Mouse (Mus musculus) neural tube, embryonic 11.5 days (tissue): ENCODE results near the gene Ryr2. TPM values are rescaled to one million over a fixed set of nuclear protein-coding genes. Genes with fewer than 3 reads are reported as not detected.
A peak's percentile ranks its signal among the peaks of the same experiment; 100 is the strongest.

Experiments
- ATAC-seq: fragments of 200-750 bp; cut with Nextera tagmentation; 2 replicates; pipeline ENCODE4 v1.8.0; 2017; ENCODE audit warnings: moderate number of reproducible peaks, mild to moderate bottlenecking, moderate TSS enrichment, moderate library complexity; ENCODE audit not compliant: insufficient read depth, low FRiP score, low TSS enrichment
- DNase-seq: peaks from one replicate; pipeline ENCODE4 v3.0.0-alpha.2; 2015; ENCODE audit warnings: low spot score
- H3K27ac ChIP-seq: fragments of 300-500 bp; sonication (generic); 2 replicates; pipeline ENCODE4 v1.5.1; 2014; ENCODE audit warnings: low read depth, mild to moderate bottlenecking, low read length
- H3K27me3 ChIP-seq: fragments of 300-500 bp; sonication (generic); 2 replicates; pipeline ENCODE4 v1.6.1; 2014; ENCODE audit warnings: mild to moderate bottlenecking, low read length, mixed read lengths; ENCODE audit not compliant: control insufficient read depth, insufficient read depth
- H3K36me3 ChIP-seq: fragments of 300-500 bp; sonication (generic); 2 replicates; pipeline ENCODE4 v1.6.1; 2014; ENCODE audit warnings: mild to moderate bottlenecking, low read length, moderate library complexity, mixed read lengths; ENCODE audit not compliant: control insufficient read depth, insufficient read depth
- H3K4me1 ChIP-seq: fragments of 300-500 bp; sonication (generic); 2 replicates; pipeline ENCODE4 v1.6.1; 2014; ENCODE audit warnings: low read length, mixed read lengths; ENCODE audit not compliant: control insufficient read depth, insufficient read depth
- H3K4me2 ChIP-seq: fragments of 300-500 bp; sonication (generic); 2 replicates; pipeline ENCODE4 v1.6.1; 2014; ENCODE audit warnings: low read depth, mild to moderate bottlenecking, moderate library complexity
- H3K4me3 ChIP-seq: fragments of 300-500 bp; sonication (generic); 2 replicates; pipeline ENCODE4 v1.5.1; 2014; ENCODE audit warnings: low read depth, low read length
- H3K9ac ChIP-seq: fragments of 300-500 bp; sonication (generic); 2 replicates; pipeline ENCODE4 v1.6.1; 2014; ENCODE audit warnings: mild to moderate bottlenecking, low read length
- H3K9me3 ChIP-seq: fragments of 300-500 bp; sonication (generic); 2 replicates; pipeline ENCODE4 v1.6.1; 2016; ENCODE audit warnings: low read length; ENCODE audit not compliant: control insufficient read depth
- WGBS: fragments of 180-500 bp; shearing (Covaris S2); extraction: QIAGEN DNeasy Blood & Tissue Kit; methylation state at CpG from one replicate; pipeline ENCODE4 v1.1.7; 2014; 5-methylcytosine and 5-hydroxymethylcytosine counted together
- polyA plus RNA-seq: library from polyadenylated mRNA; unstranded; fragments of >200 nt; fragmentation: Nextera tagmentation; extraction: Ambion mirVana; gene quantifications from 2 replicates; pipeline ENCODE4 v1.2.1, GENCODE M21; 2014

The Ryr2 gene
- polyA plus RNA-seq, 1 experiment from 2014 or later: 0.34 TPM

DNA sequence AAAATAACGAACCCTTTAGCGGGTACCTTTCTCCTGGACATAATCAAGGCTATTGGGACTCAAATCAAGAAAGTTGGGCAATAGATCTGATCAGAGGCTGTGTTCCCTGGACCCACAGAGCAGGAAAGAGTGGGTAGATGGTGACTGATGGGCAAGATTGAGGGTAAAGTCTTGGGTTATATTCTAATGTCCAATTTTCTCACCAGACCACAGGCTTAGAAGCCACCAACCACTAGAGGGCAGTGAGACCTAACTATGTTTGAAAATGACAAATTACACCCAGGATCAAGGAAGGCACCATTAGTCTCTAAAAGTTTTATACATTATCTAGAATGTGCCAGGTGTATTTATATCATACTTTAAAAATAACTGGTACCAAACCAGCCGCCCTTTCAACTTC, 343.6 kb downstream of the Ryr2 start:
- no peaks in the 10 kb centered on the region for H3K36me3 ChIP-seq
- no peak overlapping the region for H3K4me3 ChIP-seq
- peak; percentile 24 for DNase-seq
- H3K27me3 ChIP-seq: no peaks in the 10 kb centered on the region
- WGBS: 89% methylated on average over 3 of the region's 3 CpGs
- no peaks in the 10 kb centered on the region for H3K9me3 ChIP-seq
- H3K9ac ChIP-seq: no peak overlapping the region
- no peaks in the 10 kb centered on the region for H3K4me1 ChIP-seq
- ATAC-seq: no peak
- H3K27ac ChIP-seq: no peak overlapping the region
- H3K4me2 ChIP-seq: no peak overlapping the region

DNA sequence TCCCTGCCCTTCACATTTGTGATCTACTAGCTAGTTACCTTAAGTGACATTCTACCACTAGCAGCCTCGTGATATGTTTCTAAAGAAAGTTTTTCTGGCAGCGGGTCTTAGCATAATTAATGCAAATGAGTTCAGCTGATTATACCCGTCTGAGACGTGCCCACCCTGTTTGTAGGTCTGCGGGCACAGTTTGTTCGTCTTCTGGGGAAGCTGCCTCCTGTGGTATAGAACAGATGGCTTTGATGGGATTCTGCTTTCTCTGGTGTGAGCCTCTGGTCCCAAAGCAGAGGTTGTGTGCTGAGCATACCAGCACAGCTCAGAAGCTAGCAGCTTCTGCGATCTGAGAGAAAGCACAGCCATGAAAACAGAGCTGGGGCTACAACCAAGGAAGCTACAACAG, 348.9 kb downstream of the Ryr2 start:
- 78% methylated on average over 7 of the region's 7 CpGs for WGBS
- Histone ChIP-seq H3K27me3 (no peaks in the 10 kb centered on the region), H3K9me3 (no peaks in the 10 kb centered on the region), H3K9ac (no peak overlapping the region), H3K4me2 (no peak overlapping the region), H3K36me3 (no peaks in the 10 kb centered on the region), H3K27ac (no peak overlapping the region), H3K4me3 (no peak overlapping the region), H3K4me1 (no peaks in the 10 kb centered on the region)
- ATAC-seq (no peak), DNase-seq (no peak)

GRCm38 (mm10) chr13:11745479-11745878, 361.3 kb downstream of the Ryr2 start:
- Histone ChIP-seq H3K4me1 (no peaks in the 10 kb centered on the region), H3K27ac (no peak overlapping the region), H3K9ac (no peak overlapping the region), H3K4me3 (no peak overlapping the region), H3K36me3 (no peaks in the 10 kb centered on the region), H3K27me3 (no peaks in the 10 kb centered on the region), H3K4me2 (no peak overlapping the region), H3K9me3 (no peaks in the 10 kb centered on the region)
- DNase-seq (no peak), ATAC-seq (no peak)
- 90% methylated on average over 9 of the region's 9 CpGs for WGBS

DNA sequence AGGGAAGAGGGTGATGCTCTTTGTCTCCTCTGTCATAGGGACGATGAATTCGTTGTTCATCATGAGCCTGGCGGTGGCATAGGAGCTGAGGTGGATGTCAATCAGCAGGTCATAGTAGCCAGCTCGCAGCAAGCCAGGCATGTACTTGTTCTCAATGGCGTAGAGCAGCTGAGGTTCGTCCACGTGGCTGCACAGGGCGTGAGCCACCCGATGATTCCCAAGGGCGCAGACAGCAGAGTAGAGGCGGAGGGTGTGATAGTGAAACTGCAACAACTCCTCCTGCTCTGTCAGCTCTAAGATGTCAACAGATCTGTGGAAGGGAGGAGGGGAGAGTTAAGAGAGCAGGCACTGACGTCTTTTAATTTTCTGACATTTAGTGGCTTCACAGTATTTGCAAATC, 368.5 kb downstream of the Ryr2 start:
- DNase-seq: no peak
- no peak overlapping the region for H3K9ac ChIP-seq
- no peaks in the 10 kb centered on the region for H3K9me3 ChIP-seq
- H3K4me1 ChIP-seq: no peaks in the 10 kb centered on the region
- H3K36me3 ChIP-seq: no peaks in the 10 kb centered on the region
- no peak overlapping the region for H3K4me2 ChIP-seq
- no peak overlapping the region for H3K27ac ChIP-seq
- H3K4me3 ChIP-seq: no peak overlapping the region
- no peak for ATAC-seq
- no peaks in the 10 kb centered on the region for H3K27me3 ChIP-seq
- WGBS: 92% methylated on average over 12 of the region's 12 CpGs

DNA sequence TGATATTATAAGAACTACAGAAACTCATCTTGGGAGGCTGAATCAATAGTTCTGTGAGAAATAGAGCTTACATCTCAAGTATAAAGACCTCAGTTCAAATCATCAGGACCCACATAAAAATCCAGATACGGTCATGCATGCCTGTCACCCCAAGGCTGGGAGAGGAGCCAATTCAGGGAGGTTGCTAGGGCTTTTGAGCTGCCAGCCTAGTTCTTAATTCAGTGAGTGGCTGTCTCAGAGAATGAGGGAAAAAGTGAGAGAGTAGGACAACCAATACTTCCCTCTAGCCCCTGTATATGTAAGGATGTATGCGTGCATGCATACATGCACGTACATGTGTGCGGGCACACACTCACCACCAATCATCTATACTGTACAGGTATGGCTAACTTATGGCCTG, 390.5 kb downstream of the Ryr2 start:
- Histone ChIP-seq H3K4me3 (no peak overlapping the region), H3K4me1 (no peaks in the 10 kb centered on the region), H3K27me3 (no peaks in the 10 kb centered on the region), H3K36me3 (no peaks in the 10 kb centered on the region), H3K9me3 (no peaks in the 10 kb centered on the region; the same call in 1 of the 2 replicates), H3K4me2 (no peak overlapping the region), H3K9ac (no peak overlapping the region), H3K27ac (no peak overlapping the region)
- 97% methylated on average over 4 of the region's 4 CpGs for WGBS
- no peak for ATAC-seq
- no peak for DNase-seq

DNA sequence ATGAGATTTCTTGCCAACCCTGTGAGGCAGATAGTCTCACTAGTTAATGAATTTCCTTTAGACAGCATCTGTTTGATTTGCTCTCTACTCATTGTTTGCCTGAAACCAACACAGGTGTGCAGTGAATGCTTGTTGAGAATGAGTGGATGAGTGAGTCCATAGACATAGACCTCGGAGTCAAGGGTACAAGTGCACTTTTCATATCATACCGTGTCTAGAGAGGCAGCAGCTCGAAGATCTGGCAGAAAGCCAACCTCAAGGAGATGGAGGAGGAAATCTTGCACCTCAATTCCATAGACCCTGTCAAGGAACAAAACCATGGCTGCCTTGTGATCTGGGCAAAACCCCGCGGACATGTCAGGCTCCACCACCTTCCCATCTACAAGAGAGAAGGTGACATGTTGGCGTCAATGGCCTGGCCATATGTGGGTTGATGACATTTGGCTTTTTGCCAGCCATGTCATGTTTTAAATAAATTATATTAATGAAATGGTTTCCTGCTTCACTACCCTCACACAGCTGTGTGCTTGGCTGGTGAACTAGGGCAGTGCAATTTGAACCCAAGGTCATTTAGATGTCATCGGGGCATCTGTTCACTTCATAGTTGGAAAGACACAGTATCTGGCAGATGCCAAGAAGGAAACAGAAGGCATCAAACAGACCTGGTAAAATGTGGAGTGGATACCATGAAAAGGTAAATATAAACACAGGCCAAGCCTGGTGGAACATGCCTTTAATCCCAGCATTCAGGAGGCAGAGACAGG, 396.9 kb downstream of the Ryr2 start:
- WGBS: 92% methylated on average over 7 of the region's 7 CpGs
- Histone ChIP-seq H3K9me3 (no peaks in the 10 kb centered on the region), H3K9ac (no peak overlapping the region), H3K36me3 (no peaks in the 10 kb centered on the region), H3K4me2 (no peak overlapping the region), H3K27ac (no peak overlapping the region), H3K27me3 (no peaks in the 10 kb centered on the region), H3K4me1 (no peaks in the 10 kb centered on the region), H3K4me3 (no peak overlapping the region)
- DNase-seq: no peak
- no peak for ATAC-seq

- no peaks in the 10 kb centered on the region for H3K27me3 ChIP-seq
- H3K9ac ChIP-seq: no peak overlapping the region
- DNase-seq (no peak), ATAC-seq (no peak)
- no peaks in the 10 kb centered on the region for H3K4me1 ChIP-seq
- H3K27ac ChIP-seq: no peak overlapping the region
- WGBS: 93% methylated on average over 3 of the region's 3 CpGs
- H3K4me3 ChIP-seq: no peak overlapping the region
- H3K36me3 ChIP-seq: no peaks in the 10 kb centered on the region
- H3K4me2 ChIP-seq: no peak overlapping the region
- no peaks in the 10 kb centered on the region for H3K9me3 ChIP-seq
These were observed 405.0 kb downstream of the Ryr2 start for GRCm38 (mm10) chr13:11701721-11702120.

DNA sequence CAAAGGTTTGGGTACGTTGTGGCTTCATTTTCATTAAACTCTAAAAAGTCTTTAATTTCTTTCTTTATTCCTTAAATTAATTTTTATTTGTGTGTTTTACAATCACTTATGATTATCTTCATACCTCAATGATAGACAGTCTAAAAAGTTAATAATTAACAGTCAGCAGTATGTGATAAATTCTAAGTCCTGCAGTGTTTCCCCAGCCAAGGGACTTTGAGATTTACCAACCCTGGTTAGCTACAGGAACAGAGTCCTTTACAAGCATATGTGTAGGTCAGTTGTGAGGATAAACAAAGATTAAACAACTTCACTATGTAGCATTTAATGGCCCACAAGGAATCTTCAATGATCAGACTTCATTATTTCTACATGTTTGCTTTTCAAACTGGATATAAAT, 410.2 kb downstream of the Ryr2 start:
- Histone ChIP-seq H3K4me2 (no peak overlapping the region), H3K36me3 (no peaks in the 10 kb centered on the region), H3K9ac (no peak overlapping the region), H3K27ac (no peak overlapping the region), H3K27me3 (no peaks in the 10 kb centered on the region), H3K4me1 (no peaks in the 10 kb centered on the region), H3K4me3 (no peak overlapping the region), H3K9me3 (no peaks in the 10 kb centered on the region)
- ATAC-seq (no peak), DNase-seq (no peak)
- WGBS: 82% methylated on average over 1 of the region's 1 CpGs

GRCm38 (mm10) chr13:11681802-11682201, 424.9 kb downstream of the Ryr2 start:
- DNase-seq (no peak), ATAC-seq (no peak)
- Histone ChIP-seq H3K27me3 (no peaks in the 10 kb centered on the region), H3K36me3 (no peaks in the 10 kb centered on the region), H3K4me1 (no peaks in the 10 kb centered on the region), H3K9me3 (no peaks in the 10 kb centered on the region), H3K9ac (no peak overlapping the region), H3K27ac (no peak overlapping the region), H3K4me2 (no peak overlapping the region), H3K4me3 (no peak overlapping the region)
- 84% methylated on average over 4 of the region's 4 CpGs for WGBS
